ENCODE assay signal across 19 mouse cellular contexts in the genomic region with DNA sequence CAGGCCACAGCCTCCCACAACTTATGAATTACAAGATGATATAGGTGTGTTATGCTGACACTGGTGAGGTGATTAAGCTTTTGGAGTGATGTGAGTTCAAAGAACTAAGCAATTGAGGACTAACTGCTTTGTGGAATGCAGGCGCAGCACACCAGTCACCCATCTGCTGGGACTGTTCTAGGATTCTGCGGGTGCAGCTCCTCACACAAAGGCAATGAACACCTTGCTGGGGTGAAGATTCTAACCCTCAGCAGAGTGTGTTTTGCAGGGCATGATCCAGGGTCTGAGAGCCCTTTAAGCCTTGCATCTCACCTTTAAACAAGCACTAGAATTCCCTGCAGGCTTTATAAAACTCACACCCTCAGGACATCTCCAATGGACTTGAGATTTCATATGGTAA. TPM values are rescaled to one million over a fixed set of nuclear protein-coding genes. Genes with fewer than 3 reads are reported as not detected.
DNase-seq lines count a peak whose midpoint lies in the region; ATAC-seq lines count a peak whose summit lies in the region.
"Had no signal": no experiment of that assay in that cellular context is flagged by ENCODE, and none has a peak within 500 bp of the region (broad histone marks: within the 10 kb centered on the region; RNA-seq: fewer than 3 reads in every experiment).

No protein-coding gene starts in this region.

- H3K4me2 ChIP-seq in kidney, embryonic 15.5 days: no peak overlapping the region
- no peak overlapping the region for H3K4me2 ChIP-seq in kidney, embryonic 16.5 days (replicated peaks; ENCODE audit: low read depth, low read length)

- H3K36me3 ChIP-seq in kidney, embryonic 15.5 days: no peaks in the 10 kb centered on the region
- no peaks in the 10 kb centered on the region for H3K36me3 ChIP-seq in kidney, embryonic 16.5 days (ENCODE audit: insufficient read depth, low read length)
- H3K36me3 ChIP-seq: G1E had no signal

- DNase-seq in kidney, postnatal 10 days: no peak
- DNase-seq in kidney, postnatal 4 days: no peak
- DNase-seq: adrenal gland, adult 2 months; adrenal gland, adult 8-10 months; adrenal gland, postnatal 10 days; adrenal gland, postnatal 14 days; adrenal gland, postnatal 25 days; adrenal gland, postnatal 36 days; B cell, adult 2 months; cerebellum, adult 11 months; cerebellum, adult 11-12 months; cerebellum, adult 18-20 months had no signal

- no peak overlapping the region for H3K4me3 ChIP-seq in kidney, embryonic 15.5 days (replicated peaks)
- no peak overlapping the region for H3K4me3 ChIP-seq in kidney, embryonic 16.5 days (ENCODE audit: low read length)

- H3K27me3 ChIP-seq in kidney, embryonic 15.5 days: no peaks in the 10 kb centered on the region
- no peaks in the 10 kb centered on the region for H3K27me3 ChIP-seq in kidney, embryonic 16.5 days (ENCODE audit: insufficient read depth, low read length)
- H3K27me3 ChIP-seq: CH12.LX, Patski had no signal

- WGBS in kidney, embryonic 15.5 days: 83% methylated on average over 2 of the region's 2 CpGs
- WGBS in kidney, embryonic 16.5 days: 73% methylated on average over 2 of the region's 2 CpGs

- no peak overlapping the region for H3K27ac ChIP-seq in kidney, embryonic 15.5 days
- H3K27ac ChIP-seq in kidney, embryonic 16.5 days (ENCODE audit: low read length): no peak overlapping the region

- peak; percentile 62 for ATAC-seq in kidney, embryonic 15.5 days (replicated peaks; ENCODE audit: low FRiP score)
- peak; percentile 51; the same call in 1 of the 2 replicates for ATAC-seq in kidney, embryonic 16.5 days (ENCODE audit: low FRiP score, low TSS enrichment)
- ATAC-seq: activated CD4-positive, CD25-positive, alpha-beta regulatory T cell, adult 4 months; CD4-positive, CD25-positive, alpha-beta regulatory T cell, adult 4 months; Patski had no signal

- H3K9ac ChIP-seq in kidney, embryonic 15.5 days: no peak overlapping the region
- no peak overlapping the region for H3K9ac ChIP-seq in kidney, embryonic 16.5 days (replicated peaks; ENCODE audit: low read length)

- no peaks in the 10 kb centered on the region for H3K9me3 ChIP-seq in kidney, embryonic 15.5 days (replicated peaks)
- H3K9me3 ChIP-seq in kidney, embryonic 16.5 days (ENCODE audit: low read length): no peaks in the 10 kb centered on the region
- H3K9me3 ChIP-seq: G1E had no signal

- no peaks in the 10 kb centered on the region for H3K4me1 ChIP-seq in kidney, embryonic 15.5 days
- H3K4me1 ChIP-seq in kidney, embryonic 16.5 days (ENCODE audit: insufficient read depth, low read length): no peaks in the 10 kb centered on the region

RNA-seq across cellular contexts. Expression of gene Tmem106b, which starts 30.6 kb away (rescaled TPM):
- 35.5 and 41.0 TPM in 2 replicates for polyA plus RNA-seq in kidney, embryonic 15.5 days (2015; fragmentation: Nextera tagmentation; extraction: Ambion mirVana)
- 41.8 and 45.9 TPM in 2 replicates for polyA plus RNA-seq in kidney, embryonic 16.5 days (2015; fragmentation: Nextera tagmentation; extraction: Ambion mirVana)
